Mouse (Mus musculus) brain, embryonic 18.5 days (tissue): Measurements from ENCODE around the gene Pde4b.
"Not testable (repeated sequence)": the region's sequence is repeated elsewhere in the genome, so short reads cannot be mapped to it uniquely, and the experiment has no call there.

Experiments used
- DNase-seq: peaks from one replicate; pipeline ENCODE4 v3.0.0-alpha.2; 2012; ENCODE audit warnings: low read depth, low spot score

Gene Pde4b

DNA sequence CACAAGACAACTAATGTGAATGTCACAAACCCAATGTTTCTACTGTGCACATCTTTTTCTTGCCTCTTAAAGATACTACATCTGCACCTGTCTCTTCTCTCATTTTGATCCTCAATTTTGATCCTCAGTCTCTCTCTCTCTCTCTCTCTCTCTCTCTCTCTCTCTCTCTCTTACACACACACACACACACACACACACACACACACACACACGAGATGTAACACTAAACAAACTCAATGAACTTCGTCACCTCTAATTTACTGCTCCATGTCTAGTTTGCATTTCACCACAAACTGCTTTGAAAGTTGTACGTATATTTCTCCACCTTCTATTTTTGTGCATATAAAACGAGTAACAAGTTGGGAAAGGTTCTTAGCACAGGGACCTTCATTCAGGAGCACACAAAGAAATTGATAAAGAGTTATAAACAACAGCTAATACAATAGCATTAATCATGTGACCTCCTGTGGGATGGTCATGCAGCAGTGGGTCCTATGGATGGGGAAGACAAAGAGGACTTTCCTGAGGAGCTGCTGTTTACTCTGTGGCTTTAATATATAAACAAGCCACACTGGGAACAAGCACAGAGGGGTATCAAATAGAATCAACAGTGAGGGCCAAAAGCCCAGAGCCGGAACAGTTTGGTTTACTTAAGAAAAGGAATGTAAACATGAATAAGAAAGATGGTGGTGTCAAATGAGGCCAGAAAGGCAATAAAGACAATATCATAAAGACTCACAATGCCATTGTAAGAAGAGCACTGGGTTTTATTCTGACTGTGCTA lies 372.1 kb downstream of the Pde4b start:
- no peak for DNase-seq

DNA sequence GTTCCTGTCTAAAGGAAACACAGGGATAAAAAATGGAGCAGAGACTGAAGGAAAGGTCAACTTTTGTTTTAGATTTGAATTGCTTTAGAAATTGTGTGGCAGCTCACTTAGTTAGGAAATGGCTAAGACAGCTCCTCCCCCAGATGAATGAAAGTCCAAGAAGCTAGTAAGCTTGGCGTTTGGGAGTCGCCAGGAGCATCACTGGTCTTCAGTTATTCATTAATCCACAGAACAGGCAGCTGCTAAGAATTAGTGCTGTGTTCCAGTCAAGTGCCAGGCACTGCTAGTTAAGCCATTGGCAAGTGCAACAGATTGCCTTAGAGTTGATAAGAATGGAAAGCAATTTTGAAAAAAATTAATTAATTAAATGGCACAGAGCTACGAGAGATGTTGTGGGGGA lies 390.8 kb downstream of the Pde4b start:
- DNase-seq, result no peak

DNA sequence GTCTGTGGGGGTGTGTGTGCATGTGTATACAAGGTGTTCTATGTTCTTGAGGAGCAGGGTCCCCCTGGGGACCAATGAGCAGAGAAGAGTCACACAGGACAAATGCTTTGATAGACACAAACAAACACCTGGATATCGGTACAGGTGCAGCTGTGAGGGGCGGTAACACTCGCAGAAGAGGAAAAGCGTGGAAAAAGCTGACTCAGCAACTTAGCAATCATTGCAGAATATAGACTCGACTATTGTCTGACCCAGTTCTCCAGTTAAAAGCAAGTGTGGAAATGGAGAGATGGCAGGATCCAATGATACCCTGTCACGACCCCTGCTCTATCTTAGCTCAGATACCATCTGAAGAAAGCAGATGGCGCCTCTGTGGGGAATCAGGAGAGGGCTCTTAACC lies 391.5 kb downstream of the Pde4b start:
- no peak for DNase-seq

DNA sequence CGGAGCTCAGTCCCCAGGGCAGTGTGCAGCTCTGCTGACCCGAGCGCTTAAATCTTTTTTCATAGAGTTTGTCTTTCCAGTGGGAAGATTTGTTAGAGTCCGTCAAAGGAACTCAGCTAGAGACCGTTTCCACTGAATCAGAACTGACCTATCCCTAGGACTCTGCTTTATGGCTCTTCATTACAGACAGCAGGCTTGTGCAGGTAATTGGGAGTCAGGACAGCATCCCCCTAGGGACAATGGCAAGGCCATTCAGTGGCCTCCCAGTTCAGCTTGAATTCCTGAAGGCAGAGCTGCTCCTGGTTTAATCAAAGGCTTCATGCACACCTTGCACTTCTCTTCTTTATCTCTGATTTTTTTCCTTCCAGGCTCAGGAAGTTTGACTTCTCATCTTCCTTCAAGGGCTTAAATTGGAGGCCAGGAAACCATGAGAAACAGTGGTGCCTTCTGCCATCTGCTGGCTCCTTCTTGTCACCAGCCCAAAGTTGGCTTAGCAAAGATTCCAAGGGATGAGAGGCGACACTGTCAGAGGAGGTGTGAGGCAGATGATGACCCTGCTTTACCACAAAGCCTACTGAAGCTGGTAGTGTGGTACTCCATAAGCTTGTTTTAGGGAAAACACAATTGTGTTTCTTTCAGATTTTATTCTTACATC lies 393.6 kb downstream of the Pde4b start:
- no peak for DNase-seq

DNA sequence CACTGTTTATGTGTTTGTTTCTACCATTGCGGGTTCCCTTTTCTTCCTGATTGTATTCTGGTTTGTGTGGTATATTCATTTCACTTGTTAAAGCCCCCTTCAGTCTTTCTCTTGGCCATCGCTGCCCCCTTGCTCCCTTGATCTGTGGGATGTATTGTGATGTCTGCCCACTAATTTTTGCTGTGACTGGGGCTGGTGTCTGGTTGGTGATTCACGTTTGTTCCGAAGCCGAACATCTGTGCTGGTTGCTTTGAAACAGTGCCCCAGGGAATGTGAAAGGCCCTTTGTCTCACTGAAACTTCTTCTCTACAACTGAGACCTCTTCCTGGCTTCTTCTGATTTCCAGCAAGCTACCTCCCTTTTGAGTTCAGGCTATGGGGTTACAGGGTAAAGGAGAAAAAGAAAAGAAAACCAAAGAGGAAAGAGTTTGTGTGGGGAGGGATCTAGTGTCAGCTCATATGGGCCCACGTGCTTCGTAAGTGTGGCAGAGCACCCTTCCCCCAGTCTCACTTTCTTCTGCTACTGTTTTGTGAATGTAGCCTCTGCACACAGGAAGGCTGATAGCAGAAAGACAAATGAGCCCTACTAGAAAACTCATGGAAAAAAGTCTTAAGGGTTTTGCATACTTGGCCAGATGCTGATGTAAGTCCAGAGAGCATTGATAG lies 396.1 kb downstream of the Pde4b start:
- no peak for DNase-seq

DNA sequence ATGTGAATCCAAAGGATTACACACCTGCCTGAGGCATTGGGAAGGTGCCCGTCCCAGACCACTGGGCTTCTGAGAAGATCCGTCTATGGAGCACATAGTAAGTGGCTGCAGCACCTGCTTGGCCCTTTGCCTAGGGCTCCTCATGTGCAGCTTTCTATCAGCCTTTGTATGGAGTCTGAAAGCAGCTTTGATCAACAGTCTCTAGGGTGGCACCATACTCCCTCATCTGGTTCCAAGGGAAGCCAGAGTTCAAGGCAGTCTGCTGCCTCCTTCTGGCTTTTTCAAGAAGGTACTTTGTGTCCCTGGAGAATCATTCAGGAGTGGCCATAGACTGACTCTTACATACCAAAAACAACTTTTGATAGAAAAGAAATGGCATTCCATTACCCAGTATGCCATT lies 397.4 kb downstream of the Pde4b start:
- DNase-seq, result no peak

DNA sequence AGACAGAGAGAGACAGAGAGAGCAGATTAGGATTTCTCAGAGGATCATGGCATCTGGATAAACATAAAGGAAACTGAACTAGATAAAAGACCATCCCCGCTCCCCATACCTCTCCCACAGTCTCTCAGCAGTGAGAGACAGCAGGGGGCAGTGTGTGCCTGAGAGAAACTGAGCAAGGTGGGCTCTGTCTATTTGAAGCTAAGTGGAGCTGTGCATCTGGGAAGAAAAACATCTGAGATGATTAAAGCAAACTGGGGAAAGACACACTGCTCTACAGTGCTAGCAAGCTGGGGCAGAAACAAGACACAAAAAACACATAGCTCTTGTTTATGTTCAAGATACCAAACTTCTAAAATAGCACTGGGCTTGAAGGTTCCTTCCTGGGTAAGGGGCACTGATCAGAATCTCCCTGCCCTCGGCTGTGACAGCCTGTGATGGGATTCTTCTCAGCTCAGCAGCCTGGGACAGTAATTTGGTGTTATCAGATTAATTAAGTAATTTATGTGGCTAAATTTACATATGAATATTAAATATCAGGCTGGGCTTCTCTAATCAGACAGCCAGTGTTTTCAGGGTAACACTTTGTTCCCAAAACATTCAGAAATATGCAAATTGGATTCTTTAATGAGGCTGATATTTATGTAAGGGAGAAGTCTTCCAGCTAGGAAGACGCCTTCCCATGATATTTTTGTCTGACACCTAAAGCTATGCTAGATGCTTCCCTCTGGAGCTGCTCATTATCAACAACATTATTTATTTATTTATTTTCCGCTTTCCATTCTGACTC lies 399.0 kb downstream of the Pde4b start:
- no peak for DNase-seq

DNA sequence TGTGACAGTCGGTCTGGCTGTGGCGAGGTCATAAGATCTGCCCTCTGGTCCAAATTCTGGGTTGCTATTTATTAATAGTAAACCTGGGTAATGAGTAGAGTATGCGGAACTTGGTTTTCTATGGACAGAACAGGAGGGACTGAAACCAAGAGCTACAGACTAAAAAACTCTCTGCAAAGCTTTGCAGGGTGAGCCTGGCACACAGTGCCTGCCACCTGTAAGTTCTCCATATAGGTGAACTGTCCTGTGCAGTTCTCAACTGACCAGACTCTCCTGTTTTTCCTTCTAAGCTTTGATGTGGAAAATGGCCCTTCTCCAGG lies 399.5 kb downstream of the Pde4b start:
- DNase-seq, result no peak

DNA sequence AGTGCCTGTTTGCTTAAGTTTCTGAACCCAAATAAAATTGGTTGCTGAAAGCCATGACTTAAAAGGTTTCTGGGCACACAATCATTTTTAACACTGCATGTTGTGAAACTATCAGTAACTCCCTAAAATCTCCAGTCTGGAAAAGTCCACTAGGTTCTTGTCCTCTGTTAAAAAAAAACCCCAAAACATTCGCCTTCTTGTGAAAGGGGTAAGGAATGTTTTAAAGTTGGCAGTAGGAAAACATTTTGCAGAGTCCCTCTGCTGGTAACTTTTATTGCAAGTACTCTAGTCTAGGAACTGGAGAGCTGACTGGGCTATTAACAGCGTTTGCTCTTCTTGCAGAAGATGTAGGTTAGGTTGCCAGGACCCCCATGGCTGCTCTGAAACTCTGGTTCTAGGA lies 400.7 kb downstream of the Pde4b start:
- DNase-seq, result no peak

DNA sequence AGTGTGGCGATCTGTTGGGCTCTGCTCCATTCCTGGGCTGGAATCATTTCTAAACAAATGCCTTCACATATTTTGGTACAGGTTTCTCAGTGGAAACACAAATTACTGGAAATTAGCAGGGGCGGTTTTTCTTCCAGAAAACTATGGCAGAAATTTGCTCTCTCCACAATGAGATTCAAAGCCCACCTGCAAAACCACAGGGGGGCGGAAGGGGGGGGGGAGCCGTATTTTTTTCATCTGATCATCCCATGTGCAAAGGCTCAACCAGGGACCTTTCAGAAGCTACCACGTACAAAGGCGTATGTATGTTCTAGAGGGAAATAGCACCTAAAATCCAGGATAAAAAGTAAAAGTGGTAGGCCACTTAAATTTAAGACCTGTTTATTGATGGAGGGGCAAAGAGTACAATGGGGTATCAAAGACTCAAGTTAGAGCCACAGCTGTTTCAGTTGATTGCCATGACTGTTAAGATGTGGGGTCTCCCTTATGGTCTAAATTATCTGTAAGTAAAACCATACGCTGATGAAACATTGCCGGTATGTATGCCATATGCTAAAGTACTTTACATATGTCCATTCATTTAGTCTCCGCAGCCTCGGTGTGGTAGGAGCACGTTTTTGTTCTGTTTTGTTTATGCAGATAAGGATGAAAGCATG lies 404.3 kb downstream of the Pde4b start:
- no peak for DNase-seq

DNA sequence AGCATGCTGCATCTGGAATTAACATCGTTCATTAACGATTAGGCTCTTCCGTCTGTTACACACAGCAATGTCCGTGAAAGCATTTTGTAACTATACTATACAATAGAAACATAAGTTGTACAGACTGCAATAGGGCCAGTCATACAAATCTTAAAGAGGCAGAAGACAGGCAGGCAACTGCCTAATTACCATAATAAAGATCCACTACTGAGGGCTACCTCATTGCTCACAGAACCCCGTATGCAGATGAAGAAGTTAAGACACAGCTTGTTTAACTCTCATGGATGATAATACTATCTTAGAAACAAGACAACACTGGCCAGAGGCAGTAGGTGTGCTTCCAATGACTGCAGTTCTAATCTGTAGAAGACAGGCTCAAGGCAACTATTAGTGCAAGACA lies 405.6 kb downstream of the Pde4b start:
- DNase-seq, result no peak

DNA sequence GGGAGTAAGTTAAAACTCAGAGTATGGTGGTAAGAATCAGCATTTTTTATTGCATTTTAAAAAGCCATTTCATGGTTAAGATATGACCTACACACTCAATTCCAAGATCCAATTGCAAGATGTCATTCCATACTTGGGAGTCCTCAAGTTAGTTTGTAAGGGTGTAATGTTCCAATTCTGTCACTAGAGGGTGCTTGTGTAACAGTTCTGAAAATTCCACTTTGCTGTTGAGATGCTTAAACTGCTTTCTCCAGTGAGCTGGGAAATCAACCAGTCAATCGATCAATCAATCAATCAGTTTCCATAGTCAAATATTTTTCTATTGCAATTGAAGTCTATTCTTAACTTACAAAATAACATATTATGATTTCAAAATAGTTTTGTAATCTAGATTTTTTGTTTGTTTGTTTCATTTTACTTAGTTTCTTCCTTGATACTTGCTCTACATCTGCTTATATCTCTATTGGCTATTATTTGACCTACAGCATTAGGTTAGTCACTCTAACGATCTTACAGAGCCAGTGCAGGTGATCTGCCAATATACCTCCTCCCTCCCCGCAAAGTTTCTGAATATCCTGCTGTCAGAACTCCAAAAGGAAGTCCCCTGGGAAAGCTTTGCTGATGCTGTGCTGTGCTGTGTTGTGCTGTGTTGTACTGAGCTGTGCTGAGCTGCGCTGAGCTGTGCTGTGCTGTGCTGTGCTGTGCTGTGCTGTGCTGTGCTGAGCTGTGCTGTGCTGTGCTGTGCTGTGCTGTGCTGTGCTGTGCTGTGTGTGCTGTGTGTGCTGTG lies 406.2 kb downstream of the Pde4b start:
- no peak for DNase-seq

DNA sequence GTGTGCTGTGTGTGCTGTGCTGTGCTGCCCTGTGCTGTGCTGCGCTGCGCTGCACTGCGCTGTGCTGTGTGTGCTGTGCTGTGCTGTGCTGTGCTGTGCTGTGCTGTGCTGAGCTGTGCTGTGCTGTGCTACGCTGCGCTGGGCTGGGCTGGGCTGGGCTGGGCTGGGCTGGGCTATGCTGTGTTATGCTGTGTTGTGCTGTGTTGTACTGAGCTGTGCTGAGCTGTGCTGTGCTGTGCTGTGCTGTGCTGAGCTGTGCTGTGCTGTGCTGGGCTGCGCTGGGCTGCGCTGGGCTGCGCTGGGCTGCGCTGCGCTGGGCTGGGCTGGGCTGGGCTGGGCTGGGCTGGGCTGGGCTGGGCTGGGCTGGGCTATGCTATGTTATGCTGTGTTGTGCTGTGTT lies 406.9 kb downstream of the Pde4b start:
- DNase-seq, result not testable (repeated sequence)

DNA sequence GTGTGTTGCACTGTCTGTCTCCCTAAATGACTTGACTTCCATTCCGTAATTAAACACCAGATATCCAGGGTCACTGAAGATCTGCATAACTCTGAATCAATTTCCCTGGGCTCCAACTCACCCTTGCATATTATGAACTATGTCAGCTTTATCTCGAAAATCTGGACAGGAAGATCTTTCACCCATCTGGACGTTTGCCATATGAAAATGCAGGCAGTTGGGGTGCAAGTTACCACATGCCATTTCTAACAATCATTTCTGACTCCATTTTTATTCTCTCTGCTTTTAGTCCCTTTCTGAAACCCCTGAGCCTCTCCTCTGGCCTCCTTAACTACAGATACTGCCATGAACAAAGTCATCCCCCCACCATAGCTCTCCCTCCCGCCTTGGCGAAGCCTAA lies 407.7 kb downstream of the Pde4b start:
- DNase-seq, result no peak

DNA sequence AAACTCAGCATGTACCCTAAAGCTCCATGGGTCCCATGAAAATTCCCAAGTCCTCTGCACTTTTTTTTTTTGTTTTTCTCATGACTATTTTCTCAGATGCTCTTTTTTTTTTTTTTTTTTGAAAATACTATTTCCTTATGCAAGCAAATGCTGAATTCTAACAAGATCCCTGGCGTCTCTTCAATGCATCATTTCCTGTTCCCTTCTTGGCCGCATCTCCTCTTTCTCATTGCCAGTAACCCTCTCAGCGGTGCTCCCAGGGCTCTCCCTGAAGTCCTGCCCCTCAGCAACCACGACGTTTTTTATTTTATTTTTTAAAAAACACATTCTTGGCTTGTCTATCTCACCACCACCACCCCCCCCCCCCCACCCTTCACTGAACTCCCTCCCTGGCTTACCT lies 408.1 kb downstream of the Pde4b start:
- DNase-seq, result no peak

DNA sequence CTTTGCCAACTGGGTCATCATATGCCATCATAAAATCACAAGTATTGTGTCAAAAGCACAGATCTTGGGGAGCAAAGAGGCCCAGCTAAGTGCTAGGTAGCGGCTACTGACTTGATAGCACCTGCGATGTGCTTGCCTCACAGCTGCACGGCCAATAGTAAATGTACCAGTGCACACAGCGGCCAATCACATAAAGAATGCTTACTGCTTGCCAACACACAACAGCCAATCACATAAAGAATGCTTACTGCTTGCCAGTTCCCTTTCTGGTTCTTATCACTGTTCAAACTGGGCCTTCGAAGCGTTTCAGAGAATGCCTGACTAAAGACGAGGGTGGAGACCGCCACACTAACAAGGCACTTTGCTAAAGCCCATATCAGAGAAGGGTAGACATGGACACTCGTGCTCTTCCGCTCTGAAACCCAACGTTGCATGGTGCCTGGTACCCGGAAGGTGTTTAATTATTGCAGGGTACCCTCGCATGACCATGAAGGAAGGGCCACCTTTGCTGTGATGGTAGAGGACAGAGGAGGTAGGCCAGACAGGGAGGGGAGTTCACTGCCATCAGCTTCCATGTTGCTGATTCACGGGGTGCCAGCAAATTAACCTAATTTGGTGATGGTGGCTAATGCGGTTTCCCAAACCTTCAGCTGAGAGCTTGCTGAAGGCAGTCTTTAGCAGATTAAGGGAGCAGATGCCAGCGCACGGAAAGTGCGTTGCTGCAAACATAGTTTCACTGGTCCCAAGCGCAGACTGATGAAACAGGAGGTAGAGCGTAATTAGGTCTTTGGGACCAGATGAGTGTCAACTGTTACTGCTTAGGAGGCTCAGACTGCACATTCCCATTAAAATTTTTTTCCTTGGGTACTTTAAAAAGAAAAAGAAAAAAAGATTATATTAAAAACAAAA lies 409.2 kb downstream of the Pde4b start:
- no peak for DNase-seq

DNA sequence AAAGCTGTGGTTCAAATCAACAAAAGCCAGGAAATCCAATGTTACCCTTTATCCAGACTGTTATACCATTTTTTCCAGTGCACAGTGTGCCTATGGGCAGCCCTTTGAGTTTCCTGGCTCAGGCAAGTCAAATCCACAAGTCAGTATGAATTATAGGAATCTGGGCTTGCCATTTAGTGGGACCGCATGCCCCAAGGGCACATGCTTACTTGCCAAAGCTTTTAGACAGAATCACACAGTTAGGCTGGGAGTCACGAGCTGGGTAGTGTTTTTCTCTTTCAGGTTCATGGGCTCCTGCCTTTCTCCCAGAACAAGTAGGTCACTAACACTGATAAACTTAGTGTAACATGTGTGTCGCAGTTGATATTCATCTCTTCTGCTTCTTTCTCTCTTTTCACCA lies 409.9 kb downstream of the Pde4b start:
- DNase-seq, result no peak

DNA sequence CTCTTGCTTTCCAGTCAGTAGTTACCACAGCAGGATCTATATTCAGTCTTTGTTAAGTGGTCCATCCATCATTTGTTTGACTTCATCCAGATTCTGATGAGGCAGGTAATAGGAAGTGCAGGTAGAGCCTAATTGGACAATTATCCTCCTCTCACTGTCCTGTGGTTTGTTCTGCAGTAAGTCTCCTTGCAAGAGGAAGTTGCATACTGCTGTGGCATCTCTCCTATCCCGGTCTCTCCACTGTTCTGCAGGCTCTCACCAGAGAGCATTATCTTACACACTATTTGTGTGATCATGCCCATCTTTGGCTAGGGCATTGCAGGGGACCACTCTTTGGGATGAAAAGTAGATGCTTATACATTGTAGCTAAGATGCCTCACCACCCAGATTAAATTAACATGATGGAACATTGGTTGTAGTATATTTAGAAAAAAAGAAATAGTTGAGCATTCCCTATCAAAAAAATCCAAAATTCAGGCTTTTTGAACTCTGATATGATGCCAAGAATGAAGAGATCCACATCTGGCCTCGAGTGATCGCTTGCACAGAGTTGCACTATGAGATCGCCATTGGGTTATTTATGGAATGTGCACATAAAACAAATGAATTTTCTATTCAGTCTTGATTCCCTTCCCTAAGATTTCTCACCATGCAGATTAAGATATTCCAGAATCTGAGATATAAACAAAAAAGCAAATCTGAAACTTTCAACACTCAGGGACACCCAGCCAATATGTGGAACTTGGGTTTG lies 411.0 kb downstream of the Pde4b start:
- DNase-seq, result no peak

DNA sequence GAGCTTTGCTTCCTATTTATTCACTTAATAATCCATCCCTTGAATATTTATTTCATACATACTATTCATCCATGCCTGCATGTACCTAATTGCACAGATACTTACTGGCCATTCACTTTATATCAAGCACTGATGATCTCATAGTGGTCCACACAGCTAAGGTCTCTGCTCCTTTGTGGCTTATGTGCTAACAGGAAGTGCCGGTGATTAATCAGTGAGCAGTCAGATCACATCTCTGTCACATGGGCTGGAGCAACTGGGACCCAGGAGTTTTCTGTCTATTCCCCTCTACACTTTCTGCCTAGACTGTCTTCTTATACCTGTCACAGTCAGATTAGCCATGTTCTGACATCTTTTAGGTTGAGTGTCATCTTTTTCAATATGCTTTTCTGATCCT lies 411.6 kb downstream of the Pde4b start:
- DNase-seq, result no peak
